Mouse (Mus musculus) stomach, embryonic 14.5 days (tissue): ENCODE results near the gene Snapin. TPM values are rescaled to one million over a fixed set of nuclear protein-coding genes. Genes with fewer than 3 reads are reported as not detected.

Experiments used
- ATAC-seq: fragments of 200-750 bp; cut with Nextera tagmentation; 2 replicates; pipeline ENCODE4 v1.8.0; 2017; ENCODE audit warnings: low read depth, moderate TSS enrichment; ENCODE audit not compliant: insufficient number of reproducible peaks, insufficient read depth, low FRiP score
- H3K27ac ChIP-seq: fragments of 300-500 bp; sonication (generic); 2 replicates; pipeline ENCODE4 v1.5.1; 2014; ENCODE audit warnings: mild to moderate bottlenecking, low read length, moderate library complexity, mixed read lengths
- H3K27me3 ChIP-seq: fragments of 300-500 bp; sonication (generic); 2 replicates; pipeline ENCODE4 v1.6.1; 2014; ENCODE audit warnings: low read length, control low read depth, mixed read lengths; ENCODE audit not compliant: control insufficient read depth, insufficient read depth
- H3K36me3 ChIP-seq: fragments of 300-500 bp; sonication (generic); 2 replicates; pipeline ENCODE4 v1.6.1; 2014; ENCODE audit warnings: mild to moderate bottlenecking, control low read depth, low read length, moderate library complexity, mixed read lengths; ENCODE audit not compliant: control insufficient read depth, insufficient read depth
- H3K4me1 ChIP-seq: fragments of 300-500 bp; sonication (generic); 2 replicates; pipeline ENCODE4 v1.6.1; 2014; ENCODE audit warnings: low read length, control low read depth, mixed read lengths; ENCODE audit not compliant: control insufficient read depth, insufficient read depth
- H3K4me2 ChIP-seq: fragments of 300-500 bp; sonication (generic); replicated peaks from 2 replicates; pipeline ENCODE4 v1.6.1; 2014; ENCODE audit warnings: low read depth, low read length, control low read depth
- H3K4me3 ChIP-seq: fragments of 300-500 bp; sonication (generic); 2 replicates; pipeline ENCODE4 v1.5.1; 2014; ENCODE audit warnings: low read depth, low read length, control low read depth
- H3K9ac ChIP-seq: fragments of 300-500 bp; sonication (generic); replicated peaks from 2 replicates; pipeline ENCODE4 v1.6.1; 2014; ENCODE audit warnings: low read depth, mild to moderate bottlenecking, control low read depth, low read length, moderate library complexity, mixed read lengths
- H3K9me3 ChIP-seq: fragments of 300-500 bp; sonication (generic); 2 replicates; pipeline ENCODE4 v1.6.1; 2016; ENCODE audit warnings: low read depth, low read length, control low read depth; ENCODE audit not compliant: control insufficient read depth
- WGBS: fragments of 180-500 bp; shearing (Covaris S2); extraction: QIAGEN DNeasy Blood & Tissue Kit; methylation state at CpG from one replicate; pipeline ENCODE4 v1.1.7; 2014; 5-methylcytosine and 5-hydroxymethylcytosine counted together
- polyA plus RNA-seq: library from polyadenylated mRNA; unstranded; fragments of >200 nt; fragmentation: Nextera tagmentation; extraction: Ambion mirVana; gene quantifications from 2 replicates; pipeline ENCODE4 v1.2.1, GENCODE M21; 2014

Gene Snapin
- polyA plus RNA-seq, 1 experiment from 2014 or later: 81.2 TPM

GRCm38 (mm10) chr3:90509747-90510123 is 18.9 kb upstream of the Snapin start:
- Histone ChIP-seq H3K27me3 (no peaks in the 10 kb centered on the region), H3K9ac (no peak overlapping the region), H3K4me3 (peak overlapping the region; percentile 71), H3K4me2 (peak overlapping the region; percentile 29), H3K4me1 (peaks cover 12% of the 10 kb centered on the region; the same call in 1 of the 2 replicates), H3K27ac (no peak overlapping the region; the same call in 1 of the 2 replicates), H3K36me3 (peaks cover 29% of the 10 kb centered on the region), H3K9me3 (no peaks in the 10 kb centered on the region)
- no peak for ATAC-seq
- WGBS: 26% methylated on average over 2 of the region's 2 CpGs

GRCm38 (mm10) chr3:90508950-90509746 is 18.3 kb upstream of the Snapin start, which contains the start of gene Chtop:
Chtop (minus strand) TSS chr3:90509498.
- Histone ChIP-seq H3K36me3 (peaks cover 35% of the 10 kb centered on the region), H3K9me3 (no peaks in the 10 kb centered on the region), H3K4me2 (peak within 1 kb of the TSS; percentile 78), H3K27me3 (no peaks in the 10 kb centered on the region), H3K4me1 (peaks cover 15% of the 10 kb centered on the region; the same call in 1 of the 2 replicates), H3K27ac (peak within 1 kb of the TSS; percentile 93), H3K4me3 (peak within 1 kb of the TSS; percentile 71), H3K9ac (peak within 1 kb of the TSS; percentile 94)
- peak; percentile 93 for ATAC-seq
- under 1% methylated on average over 66 of the region's 66 CpGs for WGBS

DNA sequence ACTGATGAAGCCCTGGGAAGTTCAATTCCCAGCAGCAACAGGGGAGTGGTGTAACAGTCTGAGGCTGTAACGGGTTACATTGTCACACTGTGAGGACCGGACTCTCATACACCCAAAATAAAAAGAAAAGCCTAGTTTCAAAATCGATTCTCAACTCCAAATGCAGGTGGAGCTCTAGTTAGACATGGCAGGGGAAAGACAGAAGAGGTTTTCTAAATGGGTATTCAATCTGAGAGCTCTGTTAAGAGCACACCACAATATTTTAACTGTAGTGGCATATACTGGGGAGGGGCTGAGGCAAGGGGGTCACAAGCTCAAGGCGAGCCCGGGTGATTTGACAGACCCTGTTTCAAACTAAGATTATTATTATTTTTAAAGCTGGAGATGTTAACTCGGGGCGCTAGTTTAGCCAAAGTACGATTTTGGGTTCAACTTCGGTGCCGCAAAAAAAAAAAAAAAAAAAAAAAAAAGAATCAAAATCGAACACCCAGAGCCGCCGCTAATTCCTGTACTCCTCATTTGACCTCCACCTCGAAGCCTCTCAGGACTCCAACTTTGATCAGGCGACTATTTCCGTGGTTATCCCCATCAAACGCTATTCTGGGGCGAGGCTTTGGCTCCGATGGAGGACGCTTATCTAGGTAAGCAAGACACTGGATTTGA is 17.6 kb upstream of the Snapin start:
- H3K9me3 ChIP-seq: no peaks in the 10 kb centered on the region
- H3K4me1 ChIP-seq: peaks cover 15% of the 10 kb centered on the region; the same call in 1 of the 2 replicates
- peak overlapping the region; percentile 94 for H3K9ac ChIP-seq
- H3K4me3 ChIP-seq: peak overlapping the region; percentile 71
- no peaks in the 10 kb centered on the region for H3K27me3 ChIP-seq
- peak overlapping the region; percentile 93 for H3K27ac ChIP-seq
- H3K4me2 ChIP-seq: peak overlapping the region; percentile 78
- no peak for ATAC-seq
- WGBS: 3% methylated on average over 20 of the region's 20 CpGs
- peaks cover 42% of the 10 kb centered on the region for H3K36me3 ChIP-seq

DNA sequence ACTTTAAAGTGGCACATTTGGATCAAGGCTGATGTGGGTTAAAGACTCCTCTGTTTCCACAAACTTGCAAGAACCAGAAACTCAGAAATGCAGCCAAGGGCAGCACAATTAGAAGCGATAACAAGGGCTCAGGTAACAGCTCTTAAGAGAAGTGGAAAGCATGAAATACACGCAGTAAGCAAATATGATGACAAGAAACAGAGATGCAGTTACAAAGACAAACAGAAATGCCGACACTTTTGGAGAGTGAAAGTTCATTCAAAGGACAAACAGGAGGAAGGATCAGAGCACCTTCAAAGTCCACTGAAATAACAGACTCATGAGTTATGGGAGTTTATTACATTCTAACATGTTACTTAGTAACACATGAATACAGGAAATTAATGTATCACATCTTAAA is 15.5 kb upstream of the Snapin start:
- Histone ChIP-seq H3K9ac (no peak overlapping the region), H3K36me3 (peaks cover 62% of the 10 kb centered on the region), H3K27ac (no peak overlapping the region), H3K9me3 (no peaks in the 10 kb centered on the region), H3K4me1 (peaks cover 19% of the 10 kb centered on the region; the same call in 1 of the 2 replicates), H3K4me3 (no peak overlapping the region), H3K4me2 (no peak overlapping the region), H3K27me3 (no peaks in the 10 kb centered on the region)
- ATAC-seq: no peak
- 61% methylated on average over 3 of the region's 3 CpGs for WGBS

GRCm38 (mm10) chr3:90505216-90505615 is 14.4 kb upstream of the Snapin start:
- Histone ChIP-seq H3K27me3 (no peaks in the 10 kb centered on the region), H3K9ac (no peak overlapping the region), H3K4me1 (peaks cover 19% of the 10 kb centered on the region; the same call in 1 of the 2 replicates), H3K4me2 (no peak overlapping the region), H3K36me3 (peaks cover 71% of the 10 kb centered on the region), H3K9me3 (no peaks in the 10 kb centered on the region), H3K27ac (no peak overlapping the region), H3K4me3 (no peak overlapping the region)
- 89% methylated on average over 5 of the region's 5 CpGs for WGBS
- no peak for ATAC-seq

GRCm38 (mm10) chr3:90503444-90503843 is 12.6 kb upstream of the Snapin start:
- H3K9ac ChIP-seq: no peak overlapping the region
- ATAC-seq: no peak
- H3K4me1 ChIP-seq: peaks cover 19% of the 10 kb centered on the region; the same call in 1 of the 2 replicates
- no peak overlapping the region for H3K27ac ChIP-seq
- no peak overlapping the region for H3K4me2 ChIP-seq
- H3K9me3 ChIP-seq: no peaks in the 10 kb centered on the region
- H3K36me3 ChIP-seq: peaks cover 84% of the 10 kb centered on the region
- WGBS: 69% methylated on average over 4 of the region's 4 CpGs
- H3K27me3 ChIP-seq: no peaks in the 10 kb centered on the region
- no peak overlapping the region for H3K4me3 ChIP-seq

DNA sequence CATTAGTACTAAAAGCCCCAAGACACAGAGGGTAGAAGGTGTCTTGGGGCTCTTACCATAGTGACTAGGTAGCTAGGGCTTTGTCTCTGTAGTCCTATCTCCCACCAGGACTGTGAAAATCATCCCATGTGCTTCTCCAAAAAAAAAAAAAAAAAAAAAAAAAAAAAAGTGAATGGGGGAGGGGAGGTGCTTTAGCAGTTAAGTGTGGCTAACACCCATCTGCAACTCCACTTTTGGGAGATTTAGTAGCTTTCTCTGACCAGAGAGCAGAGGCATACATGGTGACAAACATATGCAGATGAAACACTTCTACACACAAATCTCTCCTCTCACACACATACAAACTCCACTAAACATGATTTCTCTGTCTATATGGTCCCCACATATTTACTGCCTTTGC is 6.8 kb upstream of the Snapin start:
- Histone ChIP-seq H3K4me1 (no peaks in the 10 kb centered on the region), H3K4me2 (no peak overlapping the region), H3K4me3 (no peak overlapping the region), H3K9me3 (no peaks in the 10 kb centered on the region), H3K9ac (no peak overlapping the region), H3K36me3 (peaks cover 61% of the 10 kb centered on the region), H3K27ac (no peak overlapping the region), H3K27me3 (no peaks in the 10 kb centered on the region)
- no peak for ATAC-seq

- no peak for ATAC-seq
- Histone ChIP-seq H3K4me3 (no peak overlapping the region), H3K36me3 (peaks cover 45% of the 10 kb centered on the region)
Measured at GRCm38 (mm10) chr3:90495850-90496525, 5.2 kb upstream of the Snapin start.

More at GRCm38 (mm10) chr3:90495850-90496525, 5.2 kb upstream of the Snapin start:
- no peak overlapping the region for H3K9ac ChIP-seq
- WGBS: 86% methylated on average over 7 of the region's 7 CpGs
- no peaks in the 10 kb centered on the region for H3K9me3 ChIP-seq
- no peak overlapping the region for H3K27ac ChIP-seq
- H3K27me3 ChIP-seq: no peaks in the 10 kb centered on the region
- no peak overlapping the region for H3K4me2 ChIP-seq
- no peaks in the 10 kb centered on the region for H3K4me1 ChIP-seq
